ENCODE assay signal across 28 mouse cellular contexts in the genomic region with DNA sequence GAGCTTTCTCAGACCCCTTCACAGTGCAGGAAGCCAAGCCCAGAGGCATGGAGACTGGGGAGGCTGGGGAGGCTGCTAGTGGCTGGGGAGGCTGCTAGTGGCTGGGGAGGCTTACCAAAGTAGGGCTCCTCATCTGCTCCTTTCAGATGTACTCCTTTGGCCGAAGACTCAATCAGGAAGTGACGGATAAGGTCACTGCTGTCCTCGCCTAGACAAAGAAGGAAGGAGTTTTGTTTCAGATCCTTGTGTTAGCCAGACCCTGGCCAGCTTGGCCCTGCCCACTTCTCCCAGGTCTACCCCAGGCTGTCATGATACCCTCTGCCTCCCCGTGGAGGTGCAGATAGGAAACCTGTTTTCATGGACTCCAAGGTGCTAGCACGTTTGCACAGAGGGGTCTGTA. TPM values are rescaled to one million over a fixed set of nuclear protein-coding genes. Genes with fewer than 3 reads are reported as not detected.
DNase-seq lines count a peak whose midpoint lies in the region; ATAC-seq lines count a peak whose summit lies in the region.
"Had no signal": no experiment of that assay in that cellular context is flagged by ENCODE, and none has a peak within 500 bp of the region (broad histone marks: within the 10 kb centered on the region; RNA-seq: fewer than 3 reads in every experiment).

No protein-coding gene starts in this region.

- 61% methylated on average over 5 of the region's 5 CpGs for WGBS in hindbrain, embryonic 10.5 days
- 74% methylated on average over 5 of the region's 5 CpGs for WGBS in hindbrain, embryonic 16.5 days
- WGBS in embryonic facial prominence, embryonic 12.5 days = 52% methylated on average over 5 of the region's 5 CpGs
- WGBS in limb, embryonic 11.5 days = 50% methylated on average over 5 of the region's 5 CpGs

- peak overlapping the region; percentile 73 for H3K27ac ChIP-seq in hindbrain, embryonic 10.5 days
- H3K27ac ChIP-seq in hindbrain, embryonic 16.5 days (ENCODE audit: low read depth, low read length) = no peak overlapping the region
- peak overlapping the region; percentile 94 for H3K27ac ChIP-seq in embryonic facial prominence, embryonic 12.5 days
- peak overlapping the region; percentile 77 for H3K27ac ChIP-seq in limb, embryonic 11.5 days (replicated peaks; ENCODE audit: low read depth, low read length)
- H3K27ac ChIP-seq: gastrocnemius, adult 2 months; heart, embryonic 13.5 days; hindbrain, embryonic 15.5 days; layer of hippocampus, adult 2 months; liver, embryonic 13.5 days; stomach, postnatal 0 days had no signal

- H3K36me3 ChIP-seq in hindbrain, embryonic 10.5 days = no peaks in the 10 kb centered on the region
- no peaks in the 10 kb centered on the region for H3K36me3 ChIP-seq in hindbrain, embryonic 16.5 days (ENCODE audit: control insufficient read depth, insufficient read depth, low read length)
- no peaks in the 10 kb centered on the region for H3K36me3 ChIP-seq in embryonic facial prominence, embryonic 12.5 days
- H3K36me3 ChIP-seq in limb, embryonic 11.5 days (ENCODE audit: control insufficient read depth, insufficient read depth, low read length) = no peaks in the 10 kb centered on the region
- H3K36me3 ChIP-seq: G1E; heart, embryonic 13.5 days; hindbrain, embryonic 15.5 days; liver, embryonic 13.5 days had no signal

- DNase-seq in hindbrain, embryonic 10.5 days (ENCODE audit: low spot score) = no peak
- no peak for DNase-seq in limb, embryonic 11.5 days (ENCODE audit: low spot score)
- DNase-seq in monocyte, adult 2 months (ENCODE audit: low read depth in 1 of 2, low spot score in 2 of 2) = peak; percentile 9 to 21
- DNase-seq in gastrocnemius, postnatal 10 days = no peak
- no peak for DNase-seq in cerebellum, postnatal 4 days (ENCODE audit: low spot score in 2 of 2)
- DNase-seq: adrenal gland, adult 2 months; B cell, adult 2 months; cerebellum, adult 11-12 months; cerebellum, postnatal 10 days; embryo, embryonic 11 days; gastrocnemius, adult 2 months; heart, postnatal 4 days; liver, embryonic 13.5 days; lung, embryonic 14.5 days; lung, postnatal 36 days; right cerebral cortex, postnatal 14 days; thymus, adult 2 months had no signal

- H3K27me3 ChIP-seq in hindbrain, embryonic 10.5 days (ENCODE audit: insufficient read depth, poor library complexity, severe bottlenecking) = no peaks in the 10 kb centered on the region
- H3K27me3 ChIP-seq in hindbrain, embryonic 16.5 days (replicated peaks; ENCODE audit: control insufficient read depth, insufficient read depth, low read length) = no peaks in the 10 kb centered on the region
- H3K27me3 ChIP-seq in embryonic facial prominence, embryonic 12.5 days = no peaks in the 10 kb centered on the region
- no peaks in the 10 kb centered on the region for H3K27me3 ChIP-seq in limb, embryonic 11.5 days (ENCODE audit: control insufficient read depth, insufficient read depth, low read length)
- H3K27me3 ChIP-seq: heart, embryonic 13.5 days; hindbrain, embryonic 15.5 days; liver, embryonic 13.5 days had no signal

- no peaks in the 10 kb centered on the region for H3K9me3 ChIP-seq in hindbrain, embryonic 10.5 days
- no peaks in the 10 kb centered on the region for H3K9me3 ChIP-seq in hindbrain, embryonic 16.5 days (ENCODE audit: control insufficient read depth, low read length)
- no peaks in the 10 kb centered on the region for H3K9me3 ChIP-seq in embryonic facial prominence, embryonic 12.5 days
- no peaks in the 10 kb centered on the region for H3K9me3 ChIP-seq in limb, embryonic 11.5 days (ENCODE audit: control insufficient read depth, low read length)
- H3K9me3 ChIP-seq: G1E; heart, embryonic 13.5 days; hindbrain, embryonic 15.5 days; liver, embryonic 13.5 days had no signal

- peaks cover 73% of the 10 kb centered on the region for H3K4me1 ChIP-seq in hindbrain, embryonic 10.5 days (replicated peaks)
- H3K4me1 ChIP-seq in hindbrain, embryonic 16.5 days (ENCODE audit: control insufficient read depth, insufficient read depth, low read depth, low read length) = no peaks in the 10 kb centered on the region
- H3K4me1 ChIP-seq in embryonic facial prominence, embryonic 12.5 days = peaks cover 67% of the 10 kb centered on the region
- peaks cover 65% of the 10 kb centered on the region for H3K4me1 ChIP-seq in limb, embryonic 11.5 days (ENCODE audit: control insufficient read depth, insufficient read depth, low read length)

- H3K4me3 ChIP-seq in hindbrain, embryonic 10.5 days = no peak overlapping the region
- H3K4me3 ChIP-seq in hindbrain, embryonic 16.5 days (ENCODE audit: low read length) = no peak overlapping the region
- H3K4me3 ChIP-seq in embryonic facial prominence, embryonic 12.5 days = no peak overlapping the region
- H3K4me3 ChIP-seq in limb, embryonic 11.5 days (ENCODE audit: low read depth, low read length) = no peak overlapping the region
- H3K4me3 ChIP-seq: erythroblast, embryonic 14.5 days; gastrocnemius, adult 2 months; heart, embryonic 13.5 days; hindbrain, embryonic 15.5 days; layer of hippocampus, adult 2 months; liver, embryonic 13.5 days had no signal

- no peak for ATAC-seq in hindbrain, embryonic 16.5 days
- ATAC-seq in embryonic facial prominence, embryonic 12.5 days (ENCODE audit: insufficient number of reproducible peaks, insufficient read depth, low FRiP score, low TSS enrichment) = no peak
- ATAC-seq in limb, embryonic 11.5 days (ENCODE audit: insufficient number of reproducible peaks, low FRiP score, low TSS enrichment, low read depth) = no peak
- ATAC-seq: forebrain, embryonic 14.5 days; intestine, embryonic 16.5 days had no signal

- no peak overlapping the region for H3K4me2 ChIP-seq in hindbrain, embryonic 16.5 days (ENCODE audit: low read length)
- H3K4me2 ChIP-seq in embryonic facial prominence, embryonic 12.5 days (replicated peaks) = no peak overlapping the region
- no peak overlapping the region for H3K4me2 ChIP-seq in limb, embryonic 11.5 days (ENCODE audit: low read depth, severe bottlenecking)
- H3K4me2 ChIP-seq: heart, embryonic 13.5 days; hindbrain, embryonic 15.5 days; liver, embryonic 13.5 days; lung, embryonic 14.5 days had no signal

- H3K9ac ChIP-seq in hindbrain, embryonic 16.5 days (ENCODE audit: low read depth, low read length) = no peak overlapping the region
- no peak overlapping the region for H3K9ac ChIP-seq in embryonic facial prominence, embryonic 12.5 days
- no peak overlapping the region for H3K9ac ChIP-seq in limb, embryonic 11.5 days (ENCODE audit: low read length)
- H3K9ac ChIP-seq: heart, embryonic 13.5 days; hindbrain, embryonic 15.5 days; liver, embryonic 13.5 days; lung, embryonic 14.5 days had no signal

RNA-seq across cellular contexts. Expression of gene Tns4, which starts 15.3 kb away (rescaled TPM):
- polyA plus RNA-seq in hindbrain, embryonic 10.5 days (2016; fragmentation: Nextera tagmentation; extraction: Ambion mirVana) = 0.67 and 1.0 TPM in 2 replicates
- polyA plus RNA-seq in hindbrain, embryonic 16.5 days (2015; fragmentation: Nextera tagmentation; extraction: Ambion mirVana) = 0.16 TPM in 2 replicates
- polyA plus RNA-seq in embryonic facial prominence, embryonic 12.5 days (2016; fragmentation: Nextera tagmentation; extraction: Ambion mirVana) = 0.24 and 0.28 TPM in 2 replicates
- 1.2 and 1.6 TPM in 2 replicates for polyA plus RNA-seq in limb, embryonic 11.5 days (2014; fragmentation: Nextera tagmentation; extraction: Ambion mirVana)
- total RNA-seq in gastrocnemius, postnatal 10 days (2021) = not detected
- total RNA-seq: layer of hippocampus, adult 2 months; layer of hippocampus, postnatal 25 days had no signal
- polyA plus RNA-seq: erythroblast, embryonic 14.5 days had no signal

RNA-seq across cellular contexts. Expression of gene Igfbp4, which starts 32.7 kb away (rescaled TPM):
- polyA plus RNA-seq in hindbrain, embryonic 10.5 days (2016; fragmentation: Nextera tagmentation; extraction: Ambion mirVana) = 424 and 437 TPM in 2 replicates
- polyA plus RNA-seq in hindbrain, embryonic 16.5 days (2015; fragmentation: Nextera tagmentation; extraction: Ambion mirVana) = 120 and 161 TPM in 2 replicates
- polyA plus RNA-seq in embryonic facial prominence, embryonic 12.5 days (2016; fragmentation: Nextera tagmentation; extraction: Ambion mirVana) = 942 and 961 TPM in 2 replicates
- polyA plus RNA-seq in limb, embryonic 11.5 days (2014; fragmentation: Nextera tagmentation; extraction: Ambion mirVana) = 799 and 884 TPM in 2 replicates
- 100 to 1,000 TPM; 172 to 198 TPM for total RNA-seq in gastrocnemius, postnatal 10 days (2021)

RNA-seq across cellular contexts. Expression of gene Top2a, which starts 49.8 kb away (rescaled TPM):
- 225 and 320 TPM in 2 replicates for polyA plus RNA-seq in hindbrain, embryonic 10.5 days (2016; fragmentation: Nextera tagmentation; extraction: Ambion mirVana)
- polyA plus RNA-seq in hindbrain, embryonic 16.5 days (2015; fragmentation: Nextera tagmentation; extraction: Ambion mirVana) = 33.1 and 44.9 TPM in 2 replicates
- 288 and 289 TPM in 2 replicates for polyA plus RNA-seq in embryonic facial prominence, embryonic 12.5 days (2016; fragmentation: Nextera tagmentation; extraction: Ambion mirVana)
- polyA plus RNA-seq in limb, embryonic 11.5 days (2014; fragmentation: Nextera tagmentation; extraction: Ambion mirVana) = 422 and 448 TPM in 2 replicates
- 10 to 100 TPM; 33.9 to 43.9 TPM for total RNA-seq in gastrocnemius, postnatal 10 days (2021)

Comparison
In these comparisons a context has a peak if more than half of its experiments do, and no peak if none do; other contexts are left out.
1. DNase-seq: peak in monocyte, adult 2 months (2 of 2); none in hindbrain, embryonic 10.5 days (single experiment), limb, embryonic 11.5 days (single experiment), gastrocnemius, postnatal 10 days (single experiment) and cerebellum, postnatal 4 days (0 of 2).